Mouse (Mus musculus): ENCODE data around the gene Thsd4.

DNA sequence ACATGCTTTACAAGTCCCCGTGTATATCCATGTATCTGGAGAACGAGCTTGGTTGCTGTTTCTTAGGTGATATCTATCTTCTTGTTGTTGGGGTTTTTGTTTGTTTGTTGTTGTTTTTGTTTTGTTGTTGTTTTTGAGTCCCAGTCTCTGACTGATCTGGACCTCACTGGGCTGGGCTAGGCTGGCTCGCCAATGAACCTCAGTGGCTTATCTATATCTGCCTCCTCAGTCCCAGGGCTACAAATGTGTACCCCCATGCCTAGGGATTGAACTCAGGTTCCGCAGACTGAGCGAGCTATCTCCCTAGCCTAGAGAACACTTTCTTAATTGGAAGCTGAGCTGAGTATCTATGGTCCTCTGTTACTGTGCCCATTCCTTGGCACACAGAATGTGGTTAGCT lies 241.1 kb downstream of the Thsd4 start:
- TF ChIP-seq CTCF (IDR thresholded peaks at IDR 0.05) (no peak), EP300 (IDR thresholded peaks at IDR 0.05) (no peak)
